Mouse (Mus musculus) erythroblast, adult 5-6 weeks (primary cell): ENCODE results near the gene 4921536K21Rik. TPM values are rescaled to one million over a fixed set of nuclear protein-coding genes. Genes with fewer than 3 reads are reported as not detected.

ENCODE experiments used
- ATAC-seq: replicated peaks from 2 replicates; pipeline ENCODE4 v1.8.0; 2016; ENCODE audit warnings: moderate number of reproducible peaks, mild to moderate bottlenecking, moderate TSS enrichment, inconsistent platforms; ENCODE audit not compliant: poor library complexity, low FRiP score, severe bottlenecking
- total RNA-seq, 2 experiments: library from RNA; stranded (forward) in 1 of 2; stranded (reverse) in 1 of 2; fragments of 150-400 nt in 1 of 2; fragments of 200-764, 138-1000 nt in 1 of 2; gene quantifications; 2 replicates each; pipeline versions ENCODE4 v1.2.3 to v1.2.4; 2015 to 2017; ENCODE audit warnings: low replicate concordance in 2 of 2

4921536K21Rik gene
- total RNA-seq (2015; ENCODE audit: low replicate concordance) (not detected in 2 replicates), total RNA-seq (2017; ENCODE audit: low replicate concordance) (not detected in 2 replicates)

- peak; percentile 78 for ATAC-seq
Observed at GRCm38 (mm10) chr11:3894406-3895281, at the start of gene 4921536K21Rik, which contains the start of gene Dusp18. Gene 4921536K21Rik, minus strand, starts transcription at chr11:3895098. Gene Dusp18, plus strand, starts transcription at chr11:3895240.

GRCm38 (mm10) chr11:3941371-3941770 is 46.5 kb upstream of the 4921536K21Rik start:
- no peak for ATAC-seq

GRCm38 (mm10) chr11:3937321-3937874 is 42.5 kb upstream of the 4921536K21Rik start:
- ATAC-seq, result no peak

- ATAC-seq, result no peak
Observed at GRCm38 (mm10) chr11:3936318-3936717, 41.4 kb upstream of the 4921536K21Rik start.

GRCm38 (mm10) chr11:3935135-3935534 is 40.2 kb upstream of the 4921536K21Rik start:
- ATAC-seq, result no peak

GRCm38 (mm10) chr11:3933756-3934285 is 38.9 kb upstream of the 4921536K21Rik start:
- ATAC-seq, result no peak

- ATAC-seq, result peak; percentile 54
Observed at GRCm38 (mm10) chr11:3931511-3932211, 36.8 kb upstream of the 4921536K21Rik start, which contains the start of gene Tcn2. Gene Tcn2, minus strand, starts transcription at chr11:3932159.

GRCm38 (mm10) chr11:3930931-3931330 is 36.0 kb upstream of the 4921536K21Rik start:
- no peak for ATAC-seq

- ATAC-seq, result no peak
Observed at GRCm38 (mm10) chr11:3930019-3930418, 35.1 kb upstream of the 4921536K21Rik start.

- no peak for ATAC-seq
Observed at GRCm38 (mm10) chr11:3925916-3926315, 31.0 kb upstream of the 4921536K21Rik start.

GRCm38 (mm10) chr11:3922731-3923130 is 27.8 kb upstream of the 4921536K21Rik start:
- no peak for ATAC-seq

- no peak for ATAC-seq
Observed at GRCm38 (mm10) chr11:3922115-3922514, 27.2 kb upstream of the 4921536K21Rik start.

GRCm38 (mm10) chr11:3921281-3921850 is 26.5 kb upstream of the 4921536K21Rik start:
- peak; percentile 66 for ATAC-seq

- ATAC-seq, result no peak
Observed at GRCm38 (mm10) chr11:3920476-3920875, 25.6 kb upstream of the 4921536K21Rik start.

- no peak for ATAC-seq
Observed at GRCm38 (mm10) chr11:3918738-3919137, 23.8 kb upstream of the 4921536K21Rik start.

- peak; percentile 62 for ATAC-seq
Observed at GRCm38 (mm10) chr11:3914109-3914840, 19.4 kb upstream of the 4921536K21Rik start, which contains the start of gene Slc35e4. Gene Slc35e4, minus strand, starts transcription at chr11:3914664.

- ATAC-seq, result peak; percentile 76
Observed at GRCm38 (mm10) chr11:3913316-3914108, 18.6 kb upstream of the 4921536K21Rik start.

- ATAC-seq, result no peak
Observed at GRCm38 (mm10) chr11:3912875-3913271, 18.0 kb upstream of the 4921536K21Rik start.
